Mouse (Mus musculus) small intestine, adult 2 months (tissue): ENCODE measurements around the gene Galnt14.

ENCODE experiments used
- CTCF ChIP-seq: fragments of 200-500 bp; IDR thresholded peaks from 2 replicates; pipeline ENCODE4 v1.5.1; 2012; ENCODE audit warnings: low read depth, mild to moderate bottlenecking, control low read depth, inconsistent platforms, low read length, moderate library complexity, mixed read lengths; ENCODE audit not compliant: insufficient replicate concordance, insufficient read length; ENCODE audit errors: extremely low read depth
- POLR2A ChIP-seq: fragments of 200-500 bp; IDR thresholded peaks from 2 replicates; pipeline ENCODE4 v1.6.1; 2012; ENCODE audit warnings: low read depth, mild to moderate bottlenecking, control low read depth, inconsistent platforms, low read length, moderate library complexity

DNA sequence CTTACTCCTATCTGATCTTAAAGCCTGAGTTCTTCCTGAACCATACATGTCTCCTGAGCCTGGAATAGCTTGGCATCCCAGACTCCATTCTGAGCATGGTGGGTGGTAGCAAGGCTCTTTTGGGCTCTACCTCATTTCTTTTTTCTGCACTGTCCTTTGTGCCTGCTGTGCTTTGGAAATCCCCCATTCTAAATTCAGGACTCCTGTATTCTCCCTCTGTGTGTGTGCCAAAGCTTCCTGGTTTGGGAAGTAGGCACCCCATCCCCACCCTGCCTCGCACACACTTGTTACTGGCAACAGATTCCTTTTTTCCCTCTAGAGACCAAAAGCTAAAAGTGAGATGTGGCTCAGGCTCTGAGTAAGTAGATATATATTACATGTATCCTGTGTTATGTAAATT, 191.9 kb downstream of the Galnt14 start:
- TF ChIP-seq CTCF (no peak), POLR2A (no peak)
